Mouse (Mus musculus) c-Kit-positive CD71-positive TER-119-positive erythroid progenitor cells, embryonic 14.5 days (primary cell): ENCODE results near the gene F12.
A peak's percentile ranks its signal among the peaks of the same experiment; 100 is the strongest.

Experiments used
- DNase-seq: peaks from one replicate; pipeline ENCODE4 v3.0.0-alpha.2; 2013; ENCODE audit warnings: low spot score

Gene F12

DNA sequence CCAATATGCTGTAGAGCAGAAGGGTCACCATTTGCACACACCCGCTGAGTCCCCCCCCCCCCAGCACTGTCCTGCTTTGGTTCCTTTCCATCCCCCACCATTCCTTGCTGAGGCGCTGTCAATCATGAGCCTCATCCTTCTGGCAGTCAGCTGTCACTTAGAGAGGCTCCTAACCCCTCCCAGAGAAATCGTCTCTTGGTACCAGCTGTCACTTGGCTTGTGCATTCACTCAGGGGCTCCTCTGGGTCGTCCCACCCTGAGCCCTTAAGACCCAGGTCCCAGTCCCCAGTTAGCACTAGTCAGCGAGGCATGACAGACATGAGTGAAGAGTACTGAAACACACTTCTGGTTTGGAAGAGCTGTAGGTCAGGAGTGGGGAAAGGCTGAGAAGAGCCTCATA, 54.9 kb downstream of the F12 start:
- DNase-seq = no peak

- no peak for DNase-seq
These were observed 55.4 kb downstream of the F12 start for GRCm38 (mm10) chr13:55371007-55371681.

- no peak for DNase-seq
These were observed 56.4 kb downstream of the F12 start for GRCm38 (mm10) chr13:55370234-55370633.

- peak; percentile 44 for DNase-seq
These were observed 57.0 kb downstream of the F12 start, which contains the start of gene Rgs14 for GRCm38 (mm10) chr13:55369531-55370114. Gene Rgs14 (plus strand): TSS chr13:55369732.

DNA sequence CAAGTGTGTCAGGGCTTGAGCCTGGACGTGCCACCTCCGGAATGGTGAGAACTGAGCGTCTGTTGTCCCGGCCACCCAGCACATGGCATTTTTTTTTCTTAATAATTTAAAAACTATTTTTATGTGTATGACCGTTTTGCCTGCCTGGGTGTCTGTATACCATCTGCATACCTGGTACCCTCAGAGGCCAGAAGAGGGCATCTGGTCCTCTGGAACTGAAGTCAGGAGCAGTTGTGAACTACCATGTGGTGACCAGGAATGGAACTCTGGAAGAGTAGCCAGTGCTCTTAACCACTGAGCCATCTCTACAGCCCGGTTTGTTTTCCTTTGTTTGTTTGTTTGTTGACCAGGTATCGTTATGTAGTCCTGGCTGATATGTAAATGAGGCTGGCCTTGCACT, 58.2 kb downstream of the F12 start:
- no peak for DNase-seq
